Mouse (Mus musculus): ENCODE measurements at regions not wholly inside any gene's neighbourhood (a gene's known extent, or its start where the extent isn't known, plus 50 kb on each side); places are given as distances from the start of the nearest gene placed in this dataset.

DNA sequence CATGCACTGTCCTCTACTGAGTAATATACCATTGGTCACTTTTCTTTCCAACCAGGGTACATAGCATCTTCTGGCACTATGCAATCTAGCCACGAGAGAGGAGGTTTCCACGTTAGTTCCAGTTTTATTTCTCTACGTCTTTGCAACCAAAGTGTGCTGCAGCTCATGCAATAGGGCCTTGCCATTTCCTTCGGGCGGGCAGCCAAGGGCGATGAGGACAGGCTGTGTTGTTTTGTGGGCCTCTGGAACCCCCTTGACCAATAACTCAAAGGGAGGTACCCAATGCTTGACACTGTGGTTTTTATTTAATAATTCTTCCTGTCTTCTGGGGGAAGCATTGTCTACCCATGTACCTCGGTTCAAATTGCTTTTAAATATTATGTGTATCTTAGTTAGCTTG, 139.0 kb downstream of the Csl start:
- in situ Hi-C loops (cut with MboI; ENCODE audit: low sequenced_read_pairs): no loop called here

DNA sequence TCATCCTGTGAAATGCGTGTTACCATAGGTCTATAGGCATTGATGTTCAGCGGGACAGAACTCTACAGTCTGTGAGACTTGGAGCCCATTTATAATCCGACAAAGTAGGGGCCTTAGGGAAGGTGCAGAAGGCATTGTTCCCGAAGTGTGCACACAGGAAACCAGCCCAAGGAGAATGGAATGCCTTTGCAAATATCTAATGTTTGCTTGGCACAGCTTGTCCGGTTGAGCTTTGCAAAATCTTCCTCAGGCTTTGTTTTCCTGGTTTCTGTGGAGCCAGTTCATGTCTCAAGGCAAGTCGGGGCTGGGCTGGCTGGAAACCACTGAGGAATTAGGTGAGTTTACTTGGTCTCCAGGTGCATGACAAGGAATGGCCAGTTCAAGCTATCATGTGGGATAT, 132.1 kb downstream of the Csl start:
- in situ Hi-C loops (cut with MboI; ENCODE audit: low sequenced_read_pairs): no loop called here

DNA sequence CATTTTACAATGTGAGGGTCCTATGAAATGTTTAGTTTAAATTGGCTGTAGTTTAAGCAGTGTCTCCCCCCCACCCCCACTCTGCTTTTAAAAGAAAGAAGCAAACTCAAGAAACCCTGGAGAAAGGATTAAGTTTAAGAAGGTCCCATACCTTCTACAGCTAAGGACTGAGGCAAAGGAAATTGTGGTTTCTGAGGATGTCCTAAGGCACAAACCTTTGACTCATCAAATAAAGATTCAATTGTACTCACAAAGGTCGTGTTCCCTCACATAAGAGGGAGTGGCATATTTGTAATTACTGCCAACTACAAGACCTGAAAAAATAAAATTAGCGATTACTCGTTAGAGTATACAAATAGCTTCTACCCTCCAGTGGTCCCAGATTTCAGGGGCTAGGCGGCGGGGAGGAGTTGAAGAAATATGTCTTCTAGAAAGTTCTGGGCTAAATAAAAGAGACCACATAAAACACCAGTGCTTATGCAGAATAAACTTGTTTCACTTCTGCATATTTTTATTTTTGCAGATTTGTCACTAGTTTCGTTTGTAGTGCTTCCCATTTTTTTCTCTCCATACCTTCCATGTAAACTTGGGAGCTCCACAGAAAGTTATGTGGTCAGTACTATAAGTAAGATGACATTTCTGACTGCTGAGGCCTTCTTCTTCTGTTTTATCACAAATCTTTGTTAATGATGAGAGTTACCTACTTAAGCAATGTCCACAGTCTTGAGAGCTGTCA, 127.0 kb downstream of the Csl start:
- in situ Hi-C loops (cut with MboI; ENCODE audit: low sequenced_read_pairs): no loop called here

DNA sequence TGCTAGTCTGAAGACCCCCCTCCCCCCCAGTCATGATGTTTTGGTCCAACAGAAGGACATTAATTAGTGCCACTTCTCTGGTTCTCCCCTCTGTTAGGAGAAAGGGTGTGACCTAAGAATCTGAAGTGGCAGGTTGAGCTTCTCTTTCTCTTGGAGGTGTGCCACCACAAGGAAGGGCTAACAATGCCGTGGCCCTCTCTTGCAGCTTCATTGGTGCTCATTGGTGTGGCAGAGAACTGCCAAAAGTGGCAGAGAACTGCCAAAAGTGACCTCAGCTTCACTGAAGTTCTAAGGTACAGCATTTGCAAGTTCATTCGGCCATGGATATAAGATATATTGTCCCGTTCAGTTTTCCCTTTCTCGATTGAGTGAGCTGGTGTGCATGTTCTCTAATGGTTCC, 123.7 kb downstream of the Csl start:
- in situ Hi-C loops (cut with MboI; ENCODE audit: low sequenced_read_pairs): no loop called here

DNA sequence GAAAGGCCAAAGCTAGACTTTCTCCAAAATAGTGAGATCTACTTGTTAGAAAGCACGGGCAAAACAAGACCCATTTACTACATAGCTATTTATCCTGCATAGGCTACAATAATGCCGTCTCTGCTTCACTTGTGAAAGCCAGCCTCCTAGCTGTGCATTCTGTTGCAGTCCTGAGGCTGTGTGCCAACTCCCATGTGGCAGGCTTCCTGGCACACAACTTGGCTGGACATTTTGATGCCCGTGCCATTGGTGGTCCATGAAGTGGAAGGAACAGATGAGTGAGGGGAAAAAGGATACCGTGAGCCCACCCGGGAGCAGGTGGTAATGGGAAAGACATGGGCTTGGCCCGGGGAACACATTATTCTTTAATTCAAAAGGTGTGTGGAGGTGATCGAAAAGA, 120.4 kb downstream of the Csl start:
- in situ Hi-C loops (cut with MboI; ENCODE audit: low sequenced_read_pairs): no loop called here

DNA sequence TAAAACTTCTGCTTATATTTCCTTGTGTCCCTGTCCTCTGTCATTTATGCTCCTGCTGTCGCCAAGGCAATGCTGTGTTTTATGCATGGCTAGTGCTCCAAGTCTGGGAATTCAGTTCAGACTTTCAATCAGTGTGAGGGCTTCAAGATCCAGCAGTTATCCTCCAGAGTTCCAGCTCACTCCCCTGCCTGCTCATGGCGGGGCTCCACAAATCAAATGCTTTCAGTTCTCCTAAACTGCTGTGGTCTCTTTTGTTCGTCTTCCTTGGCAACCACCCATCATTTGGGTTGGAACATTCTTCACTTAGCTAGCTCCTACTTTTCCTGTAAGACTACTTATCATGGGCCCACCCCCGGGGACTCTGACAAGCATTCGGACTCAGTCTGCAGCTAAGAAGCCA, 120.0 kb downstream of the Csl start:
- in situ Hi-C loops (cut with MboI; ENCODE audit: low sequenced_read_pairs): no loop called here

DNA sequence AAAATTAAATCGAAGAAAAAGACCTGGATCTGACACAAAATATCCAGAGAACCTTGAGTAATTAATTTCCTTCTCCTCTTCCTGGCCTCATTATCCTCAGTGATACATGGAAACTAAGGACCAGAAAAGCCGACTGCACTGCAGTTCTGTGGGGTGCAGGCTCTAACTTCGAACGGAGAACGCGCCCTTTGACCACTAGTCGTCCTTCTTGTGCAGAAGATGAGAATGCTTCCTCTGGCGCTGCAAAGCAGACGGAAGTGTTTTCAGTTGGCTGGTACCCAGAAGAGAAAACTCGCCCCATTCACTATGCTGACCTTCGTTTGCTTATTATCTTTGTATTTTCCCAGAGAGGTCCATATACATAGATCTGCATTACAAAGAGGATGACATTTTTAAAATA, 117.7 kb downstream of the Csl start:
- in situ Hi-C loops (cut with MboI; ENCODE audit: low sequenced_read_pairs): no loop called here

DNA sequence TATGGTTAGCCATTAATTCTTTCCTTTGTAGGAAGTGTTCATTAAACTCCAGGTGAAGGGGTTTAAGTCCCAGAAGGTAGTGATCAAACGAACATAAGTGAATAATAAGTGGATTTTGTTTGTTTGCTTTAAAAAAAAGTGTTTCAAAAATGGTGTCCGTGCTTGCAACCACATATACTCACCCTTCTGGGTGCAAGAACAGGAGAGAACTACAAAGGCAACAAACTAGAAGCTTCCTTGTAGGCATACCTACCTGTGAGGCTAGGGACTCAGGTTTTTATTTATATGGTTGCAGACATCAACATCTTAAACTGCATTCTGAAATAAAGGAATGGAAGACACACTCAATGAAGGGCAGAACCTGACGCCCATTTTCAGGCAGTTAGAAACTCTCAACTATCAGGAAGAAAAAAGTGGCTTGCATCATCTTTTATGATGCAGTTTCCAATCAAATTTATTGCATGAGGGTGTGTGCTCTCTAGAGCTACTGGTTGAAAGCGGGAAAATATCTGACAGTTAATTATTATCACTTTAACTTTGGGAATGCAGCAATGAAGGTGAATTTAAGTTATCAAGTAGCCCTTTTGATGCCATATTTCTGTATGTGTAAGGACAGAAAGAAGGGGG, 117.1 kb downstream of the Csl start:
- in situ Hi-C loops (cut with MboI; ENCODE audit: low sequenced_read_pairs): no loop called here

DNA sequence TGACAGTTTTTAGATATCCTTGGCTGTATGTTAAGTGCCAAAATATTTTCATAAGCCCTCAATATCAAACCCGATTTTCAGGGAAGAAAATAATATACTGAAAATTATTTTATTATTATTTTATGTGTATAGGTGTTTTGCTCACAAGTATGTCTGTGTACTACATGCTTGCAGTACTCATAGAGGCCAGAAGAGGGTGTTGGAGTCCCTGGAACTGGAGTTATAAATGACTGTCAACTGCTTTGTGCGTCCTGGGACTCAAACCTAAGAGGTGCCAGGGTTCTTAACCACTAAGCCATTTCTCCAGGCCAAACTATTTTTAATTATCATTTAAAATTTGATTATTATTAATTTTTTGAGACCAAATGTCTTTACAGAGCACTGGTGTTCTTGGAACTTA, 114.5 kb downstream of the Csl start:
- in situ Hi-C loops (cut with MboI; ENCODE audit: low sequenced_read_pairs): no loop called here

DNA sequence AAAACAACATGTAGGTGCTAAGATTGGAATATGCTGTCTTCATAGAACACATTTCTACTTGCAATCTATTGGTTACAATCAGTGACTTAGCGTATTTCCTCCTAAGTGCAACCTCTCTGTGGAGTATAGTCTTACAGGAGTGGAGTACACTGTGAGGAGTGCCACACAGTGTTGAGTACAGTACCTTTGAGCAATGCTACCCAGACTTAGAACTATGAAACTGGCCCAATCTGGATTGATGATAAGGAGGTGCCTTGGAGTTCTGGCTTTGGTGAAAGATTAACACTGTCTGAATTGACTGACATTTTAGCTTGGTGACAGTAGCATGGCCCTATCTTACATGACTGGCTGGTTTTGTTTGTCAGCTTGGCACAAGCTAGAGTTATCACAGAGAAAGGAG, 107.4 kb downstream of the Csl start:
- in situ Hi-C loops (cut with MboI; ENCODE audit: low sequenced_read_pairs): no loop called here

DNA sequence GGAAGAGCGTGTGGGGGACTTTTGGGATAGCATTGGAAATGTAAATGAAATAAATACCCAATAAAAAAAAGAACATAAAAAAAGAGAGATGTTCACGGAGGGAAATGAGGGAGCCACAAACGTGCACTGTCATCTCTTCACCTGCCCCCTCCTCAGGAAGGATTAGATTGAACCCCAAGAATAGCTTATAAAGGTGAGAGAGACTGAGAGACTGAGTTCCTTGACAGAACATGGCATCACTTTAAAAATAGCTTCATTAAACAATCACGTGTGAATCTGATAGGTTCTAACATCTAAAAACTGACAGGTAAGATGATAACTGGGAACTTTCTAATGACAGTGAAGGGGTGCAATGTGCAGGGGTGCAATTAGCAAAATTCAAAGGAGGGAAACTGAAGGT, 105.2 kb downstream of the Csl start:
- in situ Hi-C loops (cut with MboI; ENCODE audit: low sequenced_read_pairs): no loop called here

DNA sequence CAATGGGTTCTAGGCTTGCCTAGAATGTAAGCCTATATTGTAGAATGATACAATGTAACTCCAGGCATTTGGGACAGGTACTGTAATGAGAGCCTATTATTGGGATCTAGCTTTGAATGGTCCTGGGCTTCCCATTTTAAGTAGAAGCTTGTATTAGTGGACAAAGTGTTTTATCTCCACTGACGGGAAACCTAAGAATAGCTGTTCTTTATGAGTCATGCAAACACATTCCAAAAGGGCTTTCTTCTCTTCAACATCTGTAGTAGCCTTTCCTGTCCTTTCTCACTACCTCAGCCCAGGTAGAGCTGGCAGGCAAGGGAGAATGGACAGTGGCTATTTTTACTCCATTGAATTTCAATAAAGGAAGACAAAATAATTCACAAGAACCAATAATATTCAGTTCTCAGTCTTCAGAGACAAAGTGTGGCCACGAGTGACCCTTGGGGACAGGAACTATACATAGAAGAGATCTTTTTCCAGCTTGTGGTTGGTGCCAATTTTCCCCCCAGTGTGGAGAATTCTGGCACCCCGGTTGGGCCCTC, 82.8 kb downstream of the Csl start:
- in situ Hi-C loops (cut with MboI; ENCODE audit: low sequenced_read_pairs): no loop called here

DNA sequence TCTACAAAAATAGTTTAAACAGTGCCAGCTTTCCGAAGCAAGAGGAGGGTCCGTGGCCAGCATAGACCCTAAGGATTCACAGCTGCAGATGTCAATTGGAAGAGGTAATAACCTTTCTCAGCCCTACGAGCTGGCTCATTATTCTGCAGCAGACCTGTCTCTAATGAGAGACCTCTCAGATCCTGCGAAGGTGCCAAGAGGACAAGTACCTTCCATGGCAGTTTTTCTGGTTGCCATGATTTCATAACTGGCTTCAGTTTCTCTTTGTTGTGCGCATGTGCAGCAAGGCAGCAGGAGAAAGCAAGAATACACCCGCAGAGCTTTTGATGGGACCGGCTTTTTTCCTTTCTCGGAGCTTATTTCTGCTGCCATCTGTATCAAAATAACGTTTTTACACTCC, 81.4 kb downstream of the Csl start:
- in situ Hi-C loops (cut with MboI; ENCODE audit: low sequenced_read_pairs): no loop called here

DNA sequence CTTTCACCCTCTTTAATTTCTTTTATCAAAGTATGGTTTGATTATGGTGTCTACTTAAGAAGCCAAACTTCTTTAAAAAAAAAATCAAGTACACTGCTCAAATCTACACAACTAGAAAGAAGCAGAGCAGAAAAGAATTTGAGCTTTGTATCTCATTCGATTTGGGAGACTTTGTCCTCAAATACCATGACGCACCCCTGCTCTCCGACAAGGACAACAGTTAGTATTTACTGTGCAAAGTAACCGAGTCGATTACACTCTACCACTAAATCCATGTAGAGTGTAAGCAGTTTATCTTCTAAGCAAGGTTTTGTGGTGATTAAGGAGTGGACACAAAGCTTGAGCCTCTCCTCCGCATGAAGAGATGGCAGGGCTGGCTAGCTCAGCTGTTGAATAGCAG, 79.6 kb downstream of the Csl start:
- in situ Hi-C loops (cut with MboI; ENCODE audit: low sequenced_read_pairs): no loop called here

DNA sequence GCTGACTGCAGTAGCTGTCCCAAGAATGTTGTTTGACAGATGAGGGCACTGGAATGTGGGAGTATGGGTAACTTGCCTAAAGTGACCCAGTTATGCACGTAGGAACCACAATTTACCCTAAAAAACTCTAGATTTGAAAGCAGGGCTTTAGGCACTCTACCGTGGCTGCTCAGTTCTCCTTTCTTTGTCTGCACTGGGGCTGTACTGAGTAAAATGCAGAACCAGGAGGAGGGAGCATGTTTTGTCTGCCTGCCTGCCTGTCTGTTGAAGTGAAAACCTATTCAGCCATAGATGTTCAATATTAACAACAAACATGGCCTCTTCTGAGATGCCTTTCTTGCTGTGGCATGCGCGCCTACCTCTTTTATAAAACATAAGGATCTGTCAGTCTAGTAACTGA, 77.5 kb downstream of the Csl start:
- in situ Hi-C loops (cut with MboI; ENCODE audit: low sequenced_read_pairs): no loop called here

DNA sequence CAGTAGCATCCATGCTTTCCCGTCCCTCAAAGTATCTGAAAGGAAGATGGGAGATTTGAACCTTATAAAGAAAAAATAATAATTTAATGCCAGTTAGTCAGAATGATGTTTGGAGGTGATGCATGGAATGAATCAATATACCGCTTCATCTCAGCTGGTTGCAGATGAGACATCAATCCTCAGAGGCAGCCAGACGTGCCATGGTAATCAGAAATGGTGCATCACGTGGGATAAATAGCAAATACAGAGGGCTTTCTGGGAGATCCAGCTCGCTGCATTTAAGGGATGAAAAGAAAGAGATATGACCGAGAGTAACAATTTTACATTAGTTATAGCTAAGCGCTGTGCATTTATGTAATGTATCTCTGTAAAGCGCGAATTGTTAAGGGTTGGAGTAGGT, 77.1 kb downstream of the Csl start:
- in situ Hi-C loops (cut with MboI; ENCODE audit: low sequenced_read_pairs): no loop called here

DNA sequence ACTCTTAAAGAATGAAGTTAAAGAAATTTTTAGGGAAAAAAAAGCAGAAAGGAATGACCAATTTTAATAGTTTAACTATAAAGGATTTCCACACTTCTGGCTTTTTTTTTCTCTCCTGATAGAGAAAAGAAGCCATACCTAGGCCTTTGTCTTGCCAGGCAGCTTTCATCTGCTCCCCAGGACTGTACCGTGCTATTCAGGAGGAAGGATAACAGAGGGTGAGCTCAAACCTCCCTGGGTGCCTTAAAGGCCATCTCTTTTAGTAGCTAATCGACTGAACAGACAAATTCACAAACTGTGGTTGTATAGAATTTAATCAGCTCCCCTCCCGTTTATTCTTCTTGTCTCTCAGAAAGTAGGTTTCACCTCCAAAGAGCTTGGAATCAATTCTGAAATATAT, 76.1 kb downstream of the Csl start:
- in situ Hi-C loops (cut with MboI; ENCODE audit: low sequenced_read_pairs): no loop called here

DNA sequence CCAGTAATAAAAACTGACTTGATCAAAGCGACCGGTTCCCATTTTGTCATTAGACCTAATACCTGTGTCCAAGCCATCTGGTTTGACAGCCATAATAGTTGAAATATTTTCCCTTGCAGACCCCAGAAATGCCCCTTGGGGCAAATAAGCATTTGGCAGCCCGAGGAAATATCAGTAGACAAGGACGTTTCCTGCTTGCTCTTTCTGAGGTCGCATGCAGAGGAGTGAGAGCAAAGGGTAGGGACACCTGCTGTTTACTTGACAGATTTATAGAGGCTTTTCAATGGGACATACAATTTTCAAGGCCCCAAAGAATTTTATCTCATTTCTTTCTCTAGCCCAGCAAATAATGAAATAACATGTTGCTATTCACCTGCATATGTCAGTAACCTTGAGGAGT, 73.5 kb downstream of the Csl start:
- in situ Hi-C loops (cut with MboI; ENCODE audit: low sequenced_read_pairs): no loop called here

DNA sequence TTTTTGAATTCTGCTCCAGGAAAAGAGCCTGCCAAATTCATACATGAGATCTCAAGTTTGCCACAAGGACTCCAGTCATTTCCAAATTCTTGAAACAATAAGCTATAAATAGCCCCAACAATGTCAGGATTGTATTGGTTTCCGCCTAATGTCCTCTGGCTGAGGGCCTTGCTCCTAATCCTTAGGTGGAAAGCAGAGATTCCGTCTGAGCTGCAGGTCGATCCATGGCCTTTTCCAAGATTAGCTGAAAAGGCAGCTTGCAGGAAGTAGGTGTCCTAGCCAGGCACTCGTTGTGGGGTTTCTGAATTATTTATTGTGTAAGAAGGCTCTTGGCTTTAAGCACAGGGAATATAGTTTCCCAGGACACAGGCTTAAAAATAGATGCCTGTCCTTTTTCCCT, 72.4 kb downstream of the Csl start:
- in situ Hi-C loops (cut with MboI; ENCODE audit: low sequenced_read_pairs): no loop called here

DNA sequence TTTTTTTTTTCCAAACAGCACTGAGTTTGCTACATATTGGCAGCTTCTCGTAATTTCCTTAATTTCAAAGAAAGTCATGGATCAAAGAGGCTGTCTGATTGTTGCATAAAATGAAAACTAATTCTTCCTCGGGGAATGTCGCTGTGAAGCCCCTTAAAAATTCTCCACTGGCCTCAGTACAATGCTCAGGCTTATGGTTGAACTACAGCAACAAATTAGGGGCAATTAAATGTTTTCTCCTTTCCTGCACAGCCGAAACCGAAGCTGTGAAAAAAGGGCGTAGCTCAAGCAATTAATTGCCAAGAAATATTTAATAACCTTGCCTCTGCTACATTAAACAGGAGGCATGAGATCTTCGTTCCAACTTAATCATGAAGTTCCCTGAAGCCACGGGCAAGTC, 61.8 kb downstream of the Csl start:
- in situ Hi-C loops (cut with MboI; ENCODE audit: low sequenced_read_pairs): no loop called here

DNA sequence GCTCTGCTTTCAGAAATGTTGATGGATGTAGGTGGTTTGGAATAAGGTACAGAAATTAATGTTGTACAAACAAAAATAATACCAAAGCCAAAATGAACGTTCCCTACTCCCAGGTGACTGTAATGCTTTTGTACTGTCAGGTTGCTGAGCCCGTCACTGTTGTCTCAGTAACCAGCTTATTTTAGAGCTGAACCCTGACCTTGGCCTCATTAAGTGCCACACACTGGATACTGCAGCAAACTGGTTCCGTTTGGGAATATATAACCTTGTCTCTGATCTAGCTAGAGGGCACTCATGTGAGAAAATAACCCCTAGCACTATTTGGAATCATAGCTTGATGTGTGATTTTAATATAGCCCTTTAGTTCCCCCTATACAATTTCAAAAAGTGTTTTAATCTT, 60.0 kb downstream of the Csl start:
- in situ Hi-C loops (cut with MboI; ENCODE audit: low sequenced_read_pairs): no loop called here

DNA sequence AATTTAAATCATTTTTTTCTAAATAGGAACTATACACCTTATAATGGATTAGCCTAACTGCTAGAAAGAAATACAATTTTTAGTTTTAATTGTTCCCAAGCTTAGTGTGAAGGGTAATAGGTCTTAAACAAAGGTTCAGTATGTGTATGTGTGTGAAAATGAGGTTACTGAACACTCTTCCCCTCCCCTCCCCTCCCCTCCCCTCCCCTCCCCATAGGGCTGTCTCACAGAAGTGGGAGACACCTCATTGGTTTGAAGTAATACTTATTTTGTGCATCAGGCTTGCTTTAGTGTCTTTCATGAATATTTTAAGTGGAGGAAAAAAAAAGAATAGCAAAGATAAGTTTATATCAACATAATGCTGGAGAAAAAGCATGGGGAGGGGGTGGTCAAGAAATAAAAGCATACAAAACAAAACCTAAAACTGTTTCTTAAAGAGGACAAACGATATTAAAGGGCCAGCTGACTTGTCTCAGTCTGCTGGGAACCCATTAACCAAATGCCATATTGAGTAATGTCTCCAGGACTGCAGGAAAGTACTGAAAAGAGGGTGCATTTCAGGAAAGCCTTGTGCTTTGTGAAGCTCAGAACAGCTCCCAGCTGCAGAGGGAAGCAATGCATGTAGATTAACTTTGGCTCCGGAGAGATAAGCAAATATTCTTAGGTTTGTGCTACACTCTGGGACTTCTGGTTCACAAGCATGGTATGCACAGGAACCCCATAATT, 59.2 kb downstream of the Csl start:
- in situ Hi-C loops (cut with MboI; ENCODE audit: low sequenced_read_pairs): no loop called here

Data from CH12F3 (cell line).